Mouse (Mus musculus) G1E (cell line): ENCODE measurements around the gene Slc25a20.

Experiments used
- CTCF ChIP-seq: IDR thresholded peaks from 2 replicates; pipeline ENCODE4 v1.5.1; 2012; ENCODE audit warnings: low read depth, low read length, inconsistent platforms, mixed read lengths
- GATA1 ChIP-seq: IDR thresholded peaks from 2 replicates; pipeline ENCODE4 v1.6.1; 2012; ENCODE audit warnings: borderline replicate concordance, low read length, inconsistent platforms, mixed read lengths
- GATA2 ChIP-seq: IDR thresholded peaks from 2 replicates; pipeline ENCODE4 v1.6.1; 2012; ENCODE audit warnings: low read depth, low read length, inconsistent platforms, borderline replicate concordance
- POLR2AphosphoS5 ChIP-seq: IDR thresholded peaks from 2 replicates; pipeline ENCODE4 v1.6.1; 2012; ENCODE audit warnings: low read depth, low read length, inconsistent platforms; ENCODE audit not compliant: insufficient replicate concordance
- TAL1 ChIP-seq: conservative IDR thresholded peaks from 2 replicates; pipeline ENCODE4 v1.6.1; 2012; ENCODE audit warnings: low read depth, low read length, inconsistent platforms, mixed read lengths

DNA sequence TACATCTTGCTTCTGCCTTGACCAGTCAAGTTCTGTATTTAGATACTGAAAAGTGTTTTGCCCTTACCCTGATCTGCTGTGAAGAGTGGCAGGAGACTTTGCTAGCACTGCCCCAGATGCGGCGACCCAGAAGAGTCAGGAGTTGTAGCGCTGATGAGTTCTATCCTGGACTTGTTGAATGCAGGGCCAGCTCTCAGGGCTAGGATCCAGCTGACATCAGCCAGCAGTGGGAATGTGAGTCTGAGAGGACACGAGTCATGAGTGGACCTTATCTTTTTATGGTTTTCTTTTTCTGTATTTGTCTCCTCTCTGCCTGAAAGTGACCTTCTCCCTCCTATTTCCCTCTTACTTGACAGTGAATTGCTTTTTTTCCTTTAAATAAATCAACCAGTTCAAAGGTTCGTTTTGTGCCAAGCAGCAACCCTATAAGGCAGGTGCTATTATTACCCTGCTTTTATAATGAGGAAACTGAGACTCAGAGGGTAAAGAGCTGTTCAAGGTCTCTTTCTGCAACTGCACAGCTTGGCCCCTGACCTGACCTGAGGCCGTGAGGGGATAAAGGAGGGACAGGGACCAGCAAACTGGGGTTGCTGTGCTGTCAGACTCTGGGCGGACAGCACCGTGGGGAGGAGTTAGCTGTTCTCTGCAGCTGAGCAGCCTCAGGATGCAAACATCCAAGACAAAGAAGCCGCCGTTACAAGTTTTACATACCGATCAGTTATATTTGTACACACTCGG is 41.7 kb downstream of the Slc25a20 start:
- TF ChIP-seq CTCF (no peak), TAL1 (no peak), GATA2 (no peak), GATA1 (no peak), POLR2AphosphoS5 (no peak)
